In the genomic region with DNA sequence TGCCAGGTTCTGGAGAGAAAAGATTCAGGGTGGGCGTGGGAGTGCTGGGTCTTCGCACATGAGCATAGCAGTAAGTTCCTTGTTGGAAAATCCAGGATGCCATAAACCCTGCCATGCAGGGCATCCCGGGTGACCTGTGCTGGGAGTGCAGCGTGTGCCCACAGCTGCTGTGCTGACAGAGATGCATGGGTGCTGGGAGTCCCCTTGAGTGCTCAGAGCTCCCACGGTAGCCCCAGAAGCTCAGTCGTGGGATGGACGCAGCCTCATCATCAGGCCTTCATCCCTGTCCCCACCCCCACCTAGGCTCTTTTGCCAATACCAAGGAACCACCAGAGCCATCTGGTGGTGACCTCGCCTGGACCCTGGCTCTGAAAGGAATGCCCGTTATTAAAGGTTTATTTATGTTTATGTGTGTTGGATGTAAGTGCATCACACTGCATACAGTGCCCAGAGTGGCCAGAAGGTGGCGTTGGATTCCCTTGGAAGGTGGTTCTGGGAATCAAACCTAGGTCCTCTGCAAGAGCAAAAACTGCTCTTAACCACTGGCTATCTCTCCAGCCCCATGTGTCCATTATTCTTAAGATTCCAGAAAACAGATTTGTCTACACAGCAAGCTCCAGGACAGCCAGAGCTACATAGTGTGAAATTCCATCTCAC, we compare ENCODE assay signal across 8 mouse cellular contexts. TPM values are rescaled to one million over a fixed set of nuclear protein-coding genes. Genes with fewer than 3 reads are reported as not detected.
DNase-seq lines count a peak whose midpoint lies in the region; ATAC-seq lines count a peak whose summit lies in the region.

No protein-coding gene starts in this region.

- H3K4me3 ChIP-seq in embryonic facial prominence, embryonic 11.5 days (ENCODE audit: low read depth, low read length), result no peak overlapping the region
- H3K4me3 ChIP-seq in embryonic facial prominence, embryonic 10.5 days, result no peak overlapping the region
- no peak overlapping the region for H3K4me3 ChIP-seq in liver, embryonic 11.5 days (ENCODE audit: low read depth, low read length)
- H3K4me3 ChIP-seq in midbrain, embryonic 11.5 days (ENCODE audit: low read depth, low read length), result no peak overlapping the region
- no peak overlapping the region for H3K4me3 ChIP-seq in midbrain, embryonic 13.5 days (replicated peaks)

- no peaks in the 10 kb centered on the region for H3K9me3 ChIP-seq in embryonic facial prominence, embryonic 11.5 days (replicated peaks; ENCODE audit: control insufficient read depth, low read length)
- no peaks in the 10 kb centered on the region for H3K9me3 ChIP-seq in embryonic facial prominence, embryonic 10.5 days
- no peaks in the 10 kb centered on the region for H3K9me3 ChIP-seq in liver, embryonic 11.5 days (ENCODE audit: control insufficient read depth, low read length)
- H3K9me3 ChIP-seq in midbrain, embryonic 11.5 days (ENCODE audit: control insufficient read depth, low read length), result no peaks in the 10 kb centered on the region
- no peaks in the 10 kb centered on the region for H3K9me3 ChIP-seq in midbrain, embryonic 13.5 days

- no peaks in the 10 kb centered on the region for H3K4me1 ChIP-seq in embryonic facial prominence, embryonic 11.5 days (ENCODE audit: control insufficient read depth, insufficient read depth, low read length)
- peaks cover 20% of the 10 kb centered on the region for H3K4me1 ChIP-seq in embryonic facial prominence, embryonic 10.5 days
- peaks cover 20% of the 10 kb centered on the region for H3K4me1 ChIP-seq in liver, embryonic 11.5 days (replicated peaks; ENCODE audit: control insufficient read depth, insufficient read depth, low read length)
- H3K4me1 ChIP-seq in midbrain, embryonic 11.5 days (ENCODE audit: control insufficient read depth, insufficient read depth, low read length), result peaks cover 8% of the 10 kb centered on the region
- peaks cover 17% of the 10 kb centered on the region for H3K4me1 ChIP-seq in midbrain, embryonic 13.5 days (replicated peaks)

- no peaks in the 10 kb centered on the region; the same call in 1 of the 2 replicates for H3K27me3 ChIP-seq in embryonic facial prominence, embryonic 11.5 days (ENCODE audit: control insufficient read depth, insufficient read depth, low read length)
- H3K27me3 ChIP-seq in embryonic facial prominence, embryonic 10.5 days (replicated peaks; ENCODE audit: low read depth, poor library complexity, severe bottlenecking), result peaks cover 33% of the 10 kb centered on the region
- no peaks in the 10 kb centered on the region for H3K27me3 ChIP-seq in liver, embryonic 11.5 days (replicated peaks; ENCODE audit: control insufficient read depth, insufficient read depth, low read length)
- H3K27me3 ChIP-seq in midbrain, embryonic 11.5 days (ENCODE audit: control insufficient read depth, insufficient read depth, low read length), result peaks cover 3% of the 10 kb centered on the region; the same call in 1 of the 2 replicates
- H3K27me3 ChIP-seq in midbrain, embryonic 13.5 days, result peaks cover 24% of the 10 kb centered on the region

- ATAC-seq in embryonic facial prominence, embryonic 11.5 days (replicated peaks; ENCODE audit: insufficient number of reproducible peaks, low FRiP score, low TSS enrichment, low read depth), result no peak
- ATAC-seq in liver, embryonic 11.5 days (replicated peaks; ENCODE audit: low FRiP score), result 0 out of 2 replicates have a peak, but pooled peaks have one; percentile 2
- no peak for ATAC-seq in midbrain, embryonic 11.5 days (ENCODE audit: low FRiP score)
- ATAC-seq in midbrain, embryonic 13.5 days, result no peak

- no peak overlapping the region for H3K4me2 ChIP-seq in embryonic facial prominence, embryonic 11.5 days (ENCODE audit: low read depth, low read length)
- no peak overlapping the region for H3K4me2 ChIP-seq in liver, embryonic 11.5 days
- H3K4me2 ChIP-seq in midbrain, embryonic 11.5 days, result no peak overlapping the region
- H3K4me2 ChIP-seq in midbrain, embryonic 13.5 days (replicated peaks), result no peak overlapping the region

- 80% methylated on average over 10 of the region's 10 CpGs for WGBS in embryonic facial prominence, embryonic 11.5 days
- 76% methylated on average over 10 of the region's 10 CpGs for WGBS in embryonic facial prominence, embryonic 10.5 days
- WGBS in liver, embryonic 11.5 days, result 68% methylated on average over 10 of the region's 10 CpGs
- 72% methylated on average over 10 of the region's 10 CpGs for WGBS in midbrain, embryonic 11.5 days
- 79% methylated on average over 10 of the region's 10 CpGs for WGBS in midbrain, embryonic 13.5 days

- no peak overlapping the region for H3K9ac ChIP-seq in embryonic facial prominence, embryonic 11.5 days (replicated peaks; ENCODE audit: low read length)
- no peak overlapping the region for H3K9ac ChIP-seq in liver, embryonic 11.5 days (ENCODE audit: low read depth, low read length)
- H3K9ac ChIP-seq in midbrain, embryonic 11.5 days (ENCODE audit: low read length), result no peak overlapping the region
- H3K9ac ChIP-seq in midbrain, embryonic 13.5 days (replicated peaks), result no peak overlapping the region

- H3K27ac ChIP-seq in embryonic facial prominence, embryonic 11.5 days (replicated peaks; ENCODE audit: low read depth, low read length), result no peak overlapping the region
- H3K27ac ChIP-seq in embryonic facial prominence, embryonic 10.5 days (replicated peaks), result no peak overlapping the region
- H3K27ac ChIP-seq in liver, embryonic 11.5 days (ENCODE audit: low read depth, low read length), result no peak overlapping the region
- no peak overlapping the region for H3K27ac ChIP-seq in midbrain, embryonic 11.5 days (ENCODE audit: low read depth, low read length)
- no peak overlapping the region for H3K27ac ChIP-seq in midbrain, embryonic 13.5 days

- no peaks in the 10 kb centered on the region; the same call in 1 of the 2 replicates for H3K36me3 ChIP-seq in embryonic facial prominence, embryonic 11.5 days (replicated peaks; ENCODE audit: control insufficient read depth, insufficient read depth, low read depth, low read length)
- peaks cover 66% of the 10 kb centered on the region for H3K36me3 ChIP-seq in embryonic facial prominence, embryonic 10.5 days (replicated peaks)
- H3K36me3 ChIP-seq in liver, embryonic 11.5 days (ENCODE audit: control insufficient read depth, insufficient read depth, low read length), result 0 out of 2 replicates have a peak, but pooled peaks cover 3% of the 10 kb centered on the region
- H3K36me3 ChIP-seq in midbrain, embryonic 11.5 days (ENCODE audit: control insufficient read depth, insufficient read depth, low read length), result no peaks in the 10 kb centered on the region
- H3K36me3 ChIP-seq in midbrain, embryonic 13.5 days, result peaks cover 53% of the 10 kb centered on the region

- DNase-seq in embryonic facial prominence, embryonic 11.5 days (ENCODE audit: low spot score), result peak; percentile 35
- no peak for DNase-seq in embryonic facial prominence, embryonic 10.5 days (ENCODE audit: low spot score)
- DNase-seq in B cell, adult 2 months, result peak; percentile 75 to 76
- peak; percentile 70 to 81 for DNase-seq in cerebellum, postnatal 10 days
- DNase-seq in liver, embryonic 11.5 days (ENCODE audit: low spot score), result no peak
- peak; percentile 69 for DNase-seq in thymus, postnatal 25 days
- no peak for DNase-seq in midbrain, embryonic 11.5 days (ENCODE audit: low spot score, missing footprints)

RNA-seq across cellular contexts. Expression of a gene that starts 0.7 kb away (rescaled TPM):
- polyA plus RNA-seq in embryonic facial prominence, embryonic 11.5 days (2014; fragmentation: Nextera tagmentation; extraction: Ambion mirVana), result 0.66 and 1.0 TPM in 2 replicates
- polyA plus RNA-seq in embryonic facial prominence, embryonic 10.5 days (2016; fragmentation: Nextera tagmentation; extraction: Ambion mirVana), result 0.99 and 1.3 TPM in 2 replicates
- polyA plus RNA-seq in liver, embryonic 11.5 days (2014; fragmentation: Nextera tagmentation; extraction: Ambion mirVana), result 2.3 and 3.1 TPM in 2 replicates
- polyA plus RNA-seq in midbrain, embryonic 11.5 days (2014; fragmentation: Nextera tagmentation; extraction: Ambion mirVana), result 0.36 and 0.65 TPM in 2 replicates
- 0.55 and 0.57 TPM in 2 replicates for polyA plus RNA-seq in midbrain, embryonic 13.5 days (2015; fragmentation: Nextera tagmentation; extraction: Ambion mirVana)

RNA-seq across cellular contexts. Expression of a gene that starts 6.5 kb away (rescaled TPM):
- polyA plus RNA-seq in embryonic facial prominence, embryonic 11.5 days (2014; fragmentation: Nextera tagmentation; extraction: Ambion mirVana), result 32.4 and 36.8 TPM in 2 replicates
- polyA plus RNA-seq in embryonic facial prominence, embryonic 10.5 days (2016; fragmentation: Nextera tagmentation; extraction: Ambion mirVana), result 31.6 and 34.8 TPM in 2 replicates
- 23.3 and 24.8 TPM in 2 replicates for polyA plus RNA-seq in liver, embryonic 11.5 days (2014; fragmentation: Nextera tagmentation; extraction: Ambion mirVana)
- polyA plus RNA-seq in midbrain, embryonic 11.5 days (2014; fragmentation: Nextera tagmentation; extraction: Ambion mirVana), result 22.0 and 24.6 TPM in 2 replicates
- 31.5 and 34.2 TPM in 2 replicates for polyA plus RNA-seq in midbrain, embryonic 13.5 days (2015; fragmentation: Nextera tagmentation; extraction: Ambion mirVana)

RNA-seq across cellular contexts. Expression of a gene that starts 10.0 kb away (rescaled TPM):
- not detected in 2 replicates for polyA plus RNA-seq in embryonic facial prominence, embryonic 11.5 days (2014; fragmentation: Nextera tagmentation; extraction: Ambion mirVana)
- polyA plus RNA-seq in embryonic facial prominence, embryonic 10.5 days (2016; fragmentation: Nextera tagmentation; extraction: Ambion mirVana), result not detected in 2 replicates
- not detected in 2 replicates for polyA plus RNA-seq in liver, embryonic 11.5 days (2014; fragmentation: Nextera tagmentation; extraction: Ambion mirVana)
- polyA plus RNA-seq in midbrain, embryonic 11.5 days (2014; fragmentation: Nextera tagmentation; extraction: Ambion mirVana), result not detected in 2 replicates
- not detected in 2 replicates for polyA plus RNA-seq in midbrain, embryonic 13.5 days (2015; fragmentation: Nextera tagmentation; extraction: Ambion mirVana)

RNA-seq across cellular contexts. Expression of a gene that starts 33.1 kb away (rescaled TPM):
- 45.1 and 55.4 TPM in 2 replicates for polyA plus RNA-seq in embryonic facial prominence, embryonic 11.5 days (2014; fragmentation: Nextera tagmentation; extraction: Ambion mirVana)
- 54.9 and 59.2 TPM in 2 replicates for polyA plus RNA-seq in embryonic facial prominence, embryonic 10.5 days (2016; fragmentation: Nextera tagmentation; extraction: Ambion mirVana)
- polyA plus RNA-seq in liver, embryonic 11.5 days (2014; fragmentation: Nextera tagmentation; extraction: Ambion mirVana), result 34.2 and 35.5 TPM in 2 replicates
- polyA plus RNA-seq in midbrain, embryonic 11.5 days (2014; fragmentation: Nextera tagmentation; extraction: Ambion mirVana), result 30.0 and 35.4 TPM in 2 replicates
- 47.9 and 50.5 TPM in 2 replicates for polyA plus RNA-seq in midbrain, embryonic 13.5 days (2015; fragmentation: Nextera tagmentation; extraction: Ambion mirVana)

RNA-seq across cellular contexts. Expression of a gene that starts 33.2 kb away (rescaled TPM):
- polyA plus RNA-seq in embryonic facial prominence, embryonic 11.5 days (2014; fragmentation: Nextera tagmentation; extraction: Ambion mirVana), result 63.1 and 69.5 TPM in 2 replicates
- 93.5 and 101 TPM in 2 replicates for polyA plus RNA-seq in embryonic facial prominence, embryonic 10.5 days (2016; fragmentation: Nextera tagmentation; extraction: Ambion mirVana)
- polyA plus RNA-seq in liver, embryonic 11.5 days (2014; fragmentation: Nextera tagmentation; extraction: Ambion mirVana), result 125 and 139 TPM in 2 replicates
- polyA plus RNA-seq in midbrain, embryonic 11.5 days (2014; fragmentation: Nextera tagmentation; extraction: Ambion mirVana), result 40.2 and 46.4 TPM in 2 replicates
- polyA plus RNA-seq in midbrain, embryonic 13.5 days (2015; fragmentation: Nextera tagmentation; extraction: Ambion mirVana), result 44.2 and 44.8 TPM in 2 replicates

Comparison
In these comparisons a context has a peak if more than half of its experiments do, and no peak if none do; other contexts are left out.
1. DNase-seq: peak in embryonic facial prominence, embryonic 11.5 days (single experiment), B cell, adult 2 months (2 of 2), cerebellum, postnatal 10 days (2 of 2) and thymus, postnatal 25 days (single experiment); none in embryonic facial prominence, embryonic 10.5 days (single experiment), liver, embryonic 11.5 days (single experiment) and midbrain, embryonic 11.5 days (single experiment).